25 mouse cellular contexts compared by ENCODE assay signal in the genomic region with DNA sequence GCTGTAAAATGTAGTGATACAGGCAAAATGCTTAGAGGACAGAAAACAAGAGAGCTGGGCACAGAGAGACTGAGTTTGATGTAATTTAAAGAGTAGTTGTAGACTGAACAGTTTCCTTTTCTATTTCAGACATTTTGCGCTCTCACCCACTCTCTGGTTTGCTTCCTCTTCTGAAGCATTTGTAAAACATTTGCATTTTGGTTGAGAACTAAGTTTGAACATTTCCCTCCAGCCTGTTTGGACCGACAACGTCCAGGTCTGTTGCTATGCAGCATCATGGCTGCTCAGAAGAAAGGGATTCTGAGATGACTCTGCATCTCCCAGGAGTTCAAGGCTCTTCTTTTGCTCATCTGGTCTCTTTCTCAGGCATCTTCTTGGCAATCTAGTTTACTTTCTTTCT.
"Had no signal": no experiment of that assay in that cellular context is flagged by ENCODE, and none has a peak within 500 bp of the region (broad histone marks: within the 10 kb centered on the region; RNA-seq: fewer than 3 reads in every experiment).

No protein-coding gene starts in this region.

- H3K4me2 ChIP-seq: heart, embryonic 11.5 days; heart, embryonic 13.5 days; heart, embryonic 15.5 days; hindbrain, embryonic 13.5 days; hindbrain, embryonic 15.5 days; kidney, embryonic 15.5 days; limb, embryonic 13.5 days; limb, embryonic 15.5 days; liver, embryonic 12.5 days had no signal

- H3K36me3 ChIP-seq: heart, embryonic 13.5 days; heart, embryonic 15.5 days; hindbrain, embryonic 13.5 days; hindbrain, embryonic 15.5 days; kidney, embryonic 15.5 days; limb, embryonic 13.5 days; limb, embryonic 15.5 days; liver, embryonic 12.5 days had no signal

- H3K27ac ChIP-seq: heart, adult 2 months; heart, embryonic 13.5 days; heart, embryonic 15.5 days; hindbrain, embryonic 13.5 days; hindbrain, embryonic 15.5 days; hindbrain, postnatal 0 days; kidney, embryonic 15.5 days; kidney, postnatal 0 days; limb, embryonic 13.5 days; limb, embryonic 15.5 days; liver, embryonic 12.5 days had no signal

- DNase-seq: gastrocnemius, postnatal 14 days; gastrocnemius, postnatal 36 days; heart, adult 11 months; heart, adult 2 months; heart, postnatal 14 days; heart, postnatal 36 days; kidney, adult 11 months; kidney, adult 2 months; kidney, adult 9 months; kidney, postnatal 14 days; kidney, postnatal 36 days; layer of hippocampus, adult 9-11 months; layer of hippocampus, postnatal 36 days; left cerebral cortex, postnatal 4 days had no signal

- H3K9me3 ChIP-seq: heart, embryonic 15.5 days; hindbrain, embryonic 13.5 days; hindbrain, embryonic 15.5 days; kidney, embryonic 15.5 days; limb, embryonic 13.5 days; limb, embryonic 15.5 days; liver, embryonic 12.5 days had no signal

- H3K27me3 ChIP-seq: heart, embryonic 13.5 days; heart, embryonic 15.5 days; hindbrain, embryonic 13.5 days; hindbrain, embryonic 15.5 days; kidney, embryonic 15.5 days; limb, embryonic 13.5 days; limb, embryonic 15.5 days; liver, embryonic 12.5 days had no signal

- H3K9ac ChIP-seq: heart, embryonic 13.5 days; heart, embryonic 15.5 days; hindbrain, embryonic 13.5 days; hindbrain, embryonic 15.5 days; kidney, embryonic 15.5 days; limb, embryonic 13.5 days; limb, embryonic 15.5 days; liver, embryonic 12.5 days had no signal

- H3K4me1 ChIP-seq: heart, embryonic 13.5 days; heart, embryonic 15.5 days; hindbrain, embryonic 13.5 days; hindbrain, embryonic 15.5 days; kidney, embryonic 15.5 days; limb, embryonic 13.5 days; limb, embryonic 15.5 days; liver, embryonic 12.5 days had no signal

- H3K4me3 ChIP-seq: heart, adult 2 months; heart, embryonic 13.5 days; heart, embryonic 15.5 days; hindbrain, embryonic 13.5 days; hindbrain, embryonic 15.5 days; kidney, embryonic 15.5 days; limb, embryonic 13.5 days; limb, embryonic 15.5 days; liver, embryonic 12.5 days had no signal
